Mouse (Mus musculus): ENCODE measurements at regions not wholly inside any gene's neighbourhood (a gene's known extent, or its start where the extent isn't known, plus 50 kb on each side); places are given as distances from the start of the nearest gene placed in this dataset.
A peak's percentile ranks its signal among the peaks of the same experiment; 100 is the strongest.

DNA sequence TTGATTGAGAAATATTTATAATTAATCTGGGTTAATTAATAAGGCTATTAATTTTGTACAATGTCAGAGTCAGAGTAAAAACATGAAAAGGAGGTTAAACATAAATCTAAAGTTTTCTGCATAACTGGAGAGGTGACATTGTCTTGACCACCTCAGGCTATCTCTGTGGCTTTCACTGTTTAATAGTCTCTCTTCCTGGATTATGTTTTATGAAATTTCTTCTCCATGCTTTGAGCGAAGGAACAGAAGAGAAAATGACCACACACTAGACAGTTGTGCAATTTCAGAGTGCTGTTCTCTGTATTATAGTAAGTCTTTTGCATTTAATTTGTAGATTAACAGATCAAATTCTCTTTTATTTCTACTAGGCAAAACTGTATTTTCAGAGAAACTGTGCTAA lies 239.3 kb upstream of the C030005K15Rik start:
- TF ChIP-seq CTCF (IDR thresholded peaks at IDR 0.05) = no peak
- Histone ChIP-seq H3K4me2 (ENCODE audit: low read depth, low read length, poor library complexity, severe bottlenecking) (no peak overlapping the region), H3K4me3 (ENCODE audit: low read depth, low read length) (no peak overlapping the region), H3K36me3 (ENCODE audit: insufficient read depth, low read length) (no peaks in the 10 kb centered on the region), H3K9me3 (ENCODE audit: low read length) (no peaks in the 10 kb centered on the region), H3K9ac (replicated peaks; ENCODE audit: low read length, poor library complexity, severe bottlenecking) (no peak overlapping the region), H3K27me3 (ENCODE audit: insufficient read depth, low read length) (no peaks in the 10 kb centered on the region), H3K27ac (ENCODE audit: low read depth, low read length) (no peak overlapping the region), H3K4me1 (ENCODE audit: insufficient read depth, low read length) (no peaks in the 10 kb centered on the region)
- WGBS = 95% methylated on average over 1 of the region's 1 CpGs
- ATAC-seq (ENCODE audit: low FRiP score) (no peak), DNase-seq (ENCODE audit: low spot score) (no peak)

DNA sequence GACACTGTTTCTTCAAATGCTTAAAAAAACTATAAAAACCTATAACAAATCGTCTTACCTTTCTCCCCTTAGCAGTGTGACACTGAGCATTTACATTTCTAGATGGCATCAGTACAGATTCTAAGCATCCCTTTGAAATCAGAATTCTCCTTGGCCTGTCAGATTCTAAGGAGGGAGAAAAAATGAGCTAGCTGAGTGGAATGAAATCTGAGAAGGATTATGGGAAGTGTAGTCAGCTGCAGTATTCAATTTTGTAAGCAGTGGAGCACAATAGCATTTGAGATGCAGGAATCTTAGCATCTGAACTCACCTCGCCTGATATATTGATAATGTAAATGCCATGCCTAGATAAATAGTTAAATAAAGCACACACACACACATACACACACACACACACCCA lies 240.4 kb upstream of the C030005K15Rik start:
- H3K4me2 ChIP-seq (ENCODE audit: low read depth, low read length, poor library complexity, severe bottlenecking) = no peak overlapping the region
- H3K4me3 ChIP-seq (ENCODE audit: low read depth, low read length) = no peak overlapping the region
- no peak overlapping the region for H3K27ac ChIP-seq (ENCODE audit: low read depth, low read length)
- no peaks in the 10 kb centered on the region for H3K9me3 ChIP-seq (ENCODE audit: low read length)
- H3K36me3 ChIP-seq (ENCODE audit: insufficient read depth, low read length) = no peaks in the 10 kb centered on the region
- whole genome bisulfite sequencing = 41% methylated on average over 2 of the region's 2 CpGs
- peak; percentile 42 for DNase-seq (ENCODE audit: low spot score)
- TF ChIP-seq CTCF (IDR thresholded peaks at IDR 0.05) = no peak
- no peak overlapping the region for H3K9ac ChIP-seq (replicated peaks; ENCODE audit: low read length, poor library complexity, severe bottlenecking)
- H3K27me3 ChIP-seq (ENCODE audit: insufficient read depth, low read length) = no peaks in the 10 kb centered on the region
- no peaks in the 10 kb centered on the region for H3K4me1 ChIP-seq (ENCODE audit: insufficient read depth, low read length)
- ATAC-seq (ENCODE audit: low FRiP score) = no peak

DNA sequence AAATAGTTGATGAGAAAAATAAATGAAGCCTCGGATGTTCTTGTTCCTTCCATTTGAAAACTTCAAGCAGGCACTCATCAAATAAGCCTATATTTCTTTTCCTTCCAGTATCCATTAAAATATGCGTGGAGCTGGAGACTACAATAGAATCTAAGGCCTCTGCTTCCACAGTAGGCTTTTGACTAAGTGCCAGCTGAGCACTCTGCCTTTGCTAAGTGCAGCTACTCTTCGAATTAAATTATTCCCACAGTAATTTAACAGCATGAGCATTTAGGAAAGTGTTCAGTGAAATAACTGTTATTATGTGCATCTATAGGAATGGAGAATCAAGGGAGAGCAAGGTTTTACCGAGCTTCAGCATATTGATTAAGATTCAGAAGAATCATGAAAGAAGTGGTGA lies 280.5 kb upstream of the C030005K15Rik start:
- Histone ChIP-seq H3K4me2 (ENCODE audit: low read depth, low read length, poor library complexity, severe bottlenecking) (no peak overlapping the region), H3K9ac (replicated peaks; ENCODE audit: low read length, poor library complexity, severe bottlenecking) (no peak overlapping the region), H3K27ac (ENCODE audit: low read depth, low read length) (no peak overlapping the region), H3K4me3 (ENCODE audit: low read depth, low read length) (no peak overlapping the region), H3K4me1 (ENCODE audit: insufficient read depth, low read length) (no peaks in the 10 kb centered on the region), H3K36me3 (ENCODE audit: insufficient read depth, low read length) (no peaks in the 10 kb centered on the region), H3K27me3 (ENCODE audit: insufficient read depth, low read length) (no peaks in the 10 kb centered on the region), H3K9me3 (ENCODE audit: low read length) (no peaks in the 10 kb centered on the region)
- no peak for TF ChIP-seq CTCF (IDR thresholded peaks at IDR 0.05)
- ATAC-seq (ENCODE audit: low FRiP score) (no peak), DNase-seq (ENCODE audit: low spot score) (peak; percentile 53)
- 18% methylated on average over 4 of the region's 4 CpGs for WGBS

DNA sequence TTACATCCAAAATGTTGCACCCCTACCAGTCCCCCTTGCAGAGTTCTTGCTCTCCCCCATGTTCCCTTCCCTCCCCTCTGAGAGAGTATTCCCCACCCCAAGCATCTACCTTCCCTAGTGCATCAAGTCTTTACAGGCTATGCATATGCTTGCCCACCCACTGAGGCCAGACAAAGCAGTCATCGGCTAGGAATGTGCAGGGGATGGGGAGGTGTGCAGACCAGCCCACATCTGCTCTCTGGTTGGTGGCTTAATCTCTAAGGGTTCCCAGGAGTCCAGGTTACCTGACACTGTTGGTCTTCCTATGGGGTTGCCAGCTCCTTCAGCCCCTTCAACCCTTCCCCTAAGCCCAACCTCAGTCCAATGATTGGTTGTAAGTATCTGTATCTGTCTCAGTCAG lies 281.8 kb upstream of the C030005K15Rik start:
- no peak for TF ChIP-seq CTCF (IDR thresholded peaks at IDR 0.05)
- no peak for DNase-seq (ENCODE audit: low spot score)
- Histone ChIP-seq H3K4me1 (ENCODE audit: insufficient read depth, low read length) (no peaks in the 10 kb centered on the region), H3K4me2 (ENCODE audit: low read depth, low read length, poor library complexity, severe bottlenecking) (no peak overlapping the region), H3K27ac (ENCODE audit: low read depth, low read length) (no peak overlapping the region), H3K27me3 (ENCODE audit: insufficient read depth, low read length) (no peaks in the 10 kb centered on the region), H3K9ac (replicated peaks; ENCODE audit: low read length, poor library complexity, severe bottlenecking) (no peak overlapping the region), H3K9me3 (ENCODE audit: low read length) (no peaks in the 10 kb centered on the region), H3K4me3 (ENCODE audit: low read depth, low read length) (no peak overlapping the region), H3K36me3 (ENCODE audit: insufficient read depth, low read length) (no peaks in the 10 kb centered on the region)
- ATAC-seq (ENCODE audit: low FRiP score) = no peak
- 7% methylated on average over 1 of the region's 1 CpGs for WGBS

DNA sequence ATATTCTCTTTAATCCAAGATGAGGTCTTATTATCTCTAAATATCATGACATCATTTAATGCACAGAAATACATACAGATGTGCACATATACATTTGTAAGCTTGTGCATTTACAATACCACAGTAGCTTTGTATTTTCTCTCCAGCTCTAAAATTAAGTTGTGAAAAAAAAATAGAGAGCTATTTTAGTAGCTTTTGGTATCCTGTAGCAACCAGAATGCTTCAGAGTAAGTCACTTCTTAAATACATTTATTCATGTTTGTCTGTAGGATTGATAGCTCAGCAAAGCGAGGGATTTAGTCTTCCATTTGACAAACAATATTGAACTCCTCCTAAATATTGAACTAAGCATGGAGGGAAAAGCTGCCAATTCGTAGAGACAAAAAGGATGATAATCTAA lies 286.4 kb upstream of the C030005K15Rik start:
- no peak for TF ChIP-seq CTCF (IDR thresholded peaks at IDR 0.05)
- Histone ChIP-seq H3K4me2 (ENCODE audit: low read depth, low read length, poor library complexity, severe bottlenecking) (no peak overlapping the region), H3K27me3 (ENCODE audit: insufficient read depth, low read length) (no peaks in the 10 kb centered on the region), H3K4me3 (ENCODE audit: low read depth, low read length) (no peak overlapping the region), H3K9ac (replicated peaks; ENCODE audit: low read length, poor library complexity, severe bottlenecking) (no peak overlapping the region), H3K36me3 (ENCODE audit: insufficient read depth, low read length) (no peaks in the 10 kb centered on the region), H3K27ac (ENCODE audit: low read depth, low read length) (no peak overlapping the region), H3K9me3 (ENCODE audit: low read length) (no peaks in the 10 kb centered on the region), H3K4me1 (ENCODE audit: insufficient read depth, low read length) (no peaks in the 10 kb centered on the region)
- DNase-seq (ENCODE audit: low spot score) = no peak
- 74% methylated on average over 2 of the region's 2 CpGs for WGBS
- no peak for ATAC-seq (ENCODE audit: low FRiP score)

DNA sequence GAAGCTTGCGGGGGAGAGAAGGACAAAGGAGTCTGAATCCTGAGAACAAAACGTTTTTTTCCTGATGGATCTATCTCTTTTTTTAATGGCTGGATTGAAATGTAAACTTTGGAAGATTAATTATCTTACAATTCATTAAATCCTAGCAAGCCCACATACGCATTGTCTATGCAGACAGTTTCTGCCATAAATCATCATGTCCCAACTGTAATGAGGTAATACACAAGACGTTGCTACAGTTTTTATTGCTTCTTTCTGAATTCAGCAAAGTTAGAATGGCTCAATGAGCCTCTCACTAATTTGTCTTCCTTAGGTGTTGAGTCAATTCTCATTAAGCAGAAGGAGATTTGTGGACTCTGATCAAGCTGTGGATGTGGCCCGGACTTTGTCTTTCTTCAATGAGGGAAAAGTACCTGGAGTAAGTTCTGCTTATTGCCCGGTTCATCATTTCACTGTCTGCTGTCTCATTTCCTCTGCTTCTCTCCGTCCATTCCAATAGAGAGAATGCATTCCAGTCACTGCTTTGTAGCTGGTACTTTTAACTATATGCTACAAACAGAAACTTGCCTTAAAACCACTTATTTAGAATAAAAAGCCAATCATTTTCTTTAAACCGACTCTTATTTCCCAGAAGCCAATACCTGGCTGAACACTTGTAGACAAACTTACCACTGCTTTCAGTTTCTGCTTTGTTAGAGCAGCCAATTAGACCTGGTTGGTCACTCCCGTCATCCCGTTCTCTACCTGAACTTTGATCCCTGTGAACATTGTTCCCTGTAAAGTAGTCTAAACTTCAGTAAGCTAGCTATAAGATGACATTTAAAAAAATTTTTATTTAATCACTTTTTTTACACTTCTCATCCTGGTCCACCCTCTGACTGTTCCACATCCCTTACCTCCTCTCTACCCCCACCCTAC lies 288.7 kb upstream of the C030005K15Rik start:
- Histone ChIP-seq H3K9me3 (ENCODE audit: low read length) (no peaks in the 10 kb centered on the region), H3K4me2 (ENCODE audit: low read depth, low read length, poor library complexity, severe bottlenecking) (no peak overlapping the region), H3K4me3 (ENCODE audit: low read depth, low read length) (no peak overlapping the region), H3K27ac (ENCODE audit: low read depth, low read length) (no peak overlapping the region), H3K9ac (replicated peaks; ENCODE audit: low read length, poor library complexity, severe bottlenecking) (no peak overlapping the region), H3K27me3 (ENCODE audit: insufficient read depth, low read length) (no peaks in the 10 kb centered on the region), H3K36me3 (ENCODE audit: insufficient read depth, low read length) (no peaks in the 10 kb centered on the region), H3K4me1 (ENCODE audit: insufficient read depth, low read length) (no peaks in the 10 kb centered on the region)
- TF ChIP-seq CTCF (IDR thresholded peaks at IDR 0.05) = no peak
- WGBS = 86% methylated on average over 10 of the region's 10 CpGs
- DNase-seq (ENCODE audit: low spot score) = peak; percentile 2
- no peak for ATAC-seq (ENCODE audit: low FRiP score)
